In the genomic region with DNA sequence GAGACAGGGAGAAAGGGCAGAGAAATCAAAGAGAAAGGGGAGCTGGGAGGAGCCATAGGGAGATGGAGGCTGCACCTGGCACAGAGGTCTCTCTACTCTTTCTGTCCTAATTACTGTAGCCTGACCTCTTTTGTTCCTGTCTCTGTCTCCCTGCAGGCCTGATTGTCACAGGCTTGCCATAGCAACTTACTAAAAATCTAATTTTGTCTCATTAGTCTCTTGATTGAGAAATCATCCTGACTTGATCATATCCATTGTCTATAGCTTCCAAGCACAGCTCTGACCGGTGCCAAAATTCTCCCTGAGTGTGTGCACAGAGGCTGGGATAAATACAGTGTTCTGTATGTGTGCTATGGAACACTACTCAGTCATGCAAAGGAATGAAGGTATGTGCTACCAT, we compare ENCODE assay signal across 12 mouse cellular contexts. TPM values are rescaled to one million over a fixed set of nuclear protein-coding genes. Genes with fewer than 3 reads are reported as not detected.
DNase-seq lines count a peak whose midpoint lies in the region; ATAC-seq lines count a peak whose summit lies in the region.
"Had no signal": no experiment of that assay in that cellular context is flagged by ENCODE, and none has a peak within 500 bp of the region (broad histone marks: within the 10 kb centered on the region; RNA-seq: fewer than 3 reads in every experiment).

No protein-coding gene starts in this region.

- H3K4me3 ChIP-seq in forebrain, embryonic 10.5 days: no peak overlapping the region
- no peak overlapping the region for H3K4me3 ChIP-seq in forebrain, embryonic 16.5 days (replicated peaks; ENCODE audit: low read length)
- no peak overlapping the region for H3K4me3 ChIP-seq in forebrain, embryonic 15.5 days
- no peak overlapping the region for H3K4me3 ChIP-seq in midbrain, embryonic 14.5 days (replicated peaks; ENCODE audit: low read depth, low read length)
- H3K4me3 ChIP-seq: intestine, embryonic 15.5 days; limb, embryonic 15.5 days had no signal

- H3K4me1 ChIP-seq in forebrain, embryonic 10.5 days: peaks cover 17% of the 10 kb centered on the region
- H3K4me1 ChIP-seq in forebrain, embryonic 16.5 days (replicated peaks; ENCODE audit: control insufficient read depth, insufficient read depth, low read length): peaks cover 6% of the 10 kb centered on the region; the same call in 1 of the 2 replicates
- H3K4me1 ChIP-seq in forebrain, embryonic 15.5 days: peaks cover 12% of the 10 kb centered on the region
- H3K4me1 ChIP-seq in midbrain, embryonic 14.5 days (ENCODE audit: control insufficient read depth, insufficient read depth, low read length): 0 out of 2 replicates have a peak, but pooled peaks cover 4% of the 10 kb centered on the region
- H3K4me1 ChIP-seq: intestine, embryonic 15.5 days had no signal

- no peaks in the 10 kb centered on the region for H3K9me3 ChIP-seq in forebrain, embryonic 10.5 days
- no peaks in the 10 kb centered on the region for H3K9me3 ChIP-seq in forebrain, embryonic 16.5 days (ENCODE audit: control insufficient read depth, low read length)
- no peaks in the 10 kb centered on the region for H3K9me3 ChIP-seq in forebrain, embryonic 15.5 days
- no peaks in the 10 kb centered on the region for H3K9me3 ChIP-seq in midbrain, embryonic 14.5 days (ENCODE audit: control insufficient read depth, low read length)
- H3K9me3 ChIP-seq: intestine, embryonic 15.5 days; limb, embryonic 15.5 days had no signal

- no peak for ATAC-seq in forebrain, embryonic 16.5 days
- no peak for ATAC-seq in forebrain, embryonic 15.5 days (replicated peaks)
- no peak for ATAC-seq in midbrain, embryonic 14.5 days (ENCODE audit: low FRiP score, low TSS enrichment)

- no peaks in the 10 kb centered on the region for H3K36me3 ChIP-seq in forebrain, embryonic 10.5 days (replicated peaks)
- no peaks in the 10 kb centered on the region for H3K36me3 ChIP-seq in forebrain, embryonic 16.5 days (ENCODE audit: control insufficient read depth, insufficient read depth)
- H3K36me3 ChIP-seq in forebrain, embryonic 15.5 days: no peaks in the 10 kb centered on the region
- no peaks in the 10 kb centered on the region for H3K36me3 ChIP-seq in midbrain, embryonic 14.5 days (ENCODE audit: control insufficient read depth, insufficient read depth, low read length)
- H3K36me3 ChIP-seq: intestine, embryonic 15.5 days; limb, embryonic 15.5 days had no signal

- no peaks in the 10 kb centered on the region for H3K27me3 ChIP-seq in forebrain, embryonic 10.5 days (ENCODE audit: poor library complexity, severe bottlenecking)
- no peaks in the 10 kb centered on the region for H3K27me3 ChIP-seq in forebrain, embryonic 16.5 days (replicated peaks; ENCODE audit: control insufficient read depth, insufficient read depth, low read length)
- H3K27me3 ChIP-seq in forebrain, embryonic 15.5 days: no peaks in the 10 kb centered on the region
- H3K27me3 ChIP-seq in midbrain, embryonic 14.5 days (ENCODE audit: control insufficient read depth, insufficient read depth, low read length): no peaks in the 10 kb centered on the region
- H3K27me3 ChIP-seq: intestine, embryonic 15.5 days; limb, embryonic 15.5 days had no signal

- no peak for DNase-seq in forebrain, embryonic 10.5 days (ENCODE audit: extremely low spot score, low spot score)
- peak; percentile 85 for DNase-seq in Muller cell, postnatal 12 days (ENCODE audit: inconsistent ontology term)
- no peak for DNase-seq in midbrain, embryonic 14.5 days
- DNase-seq in thymus, postnatal 36 days: no peak
- DNase-seq in right cerebral cortex, postnatal 4 days: no peak
- no peak for DNase-seq in testis, postnatal 10 days (ENCODE audit: low spot score)
- DNase-seq: lung, adult 2 months had no signal

- WGBS in forebrain, embryonic 10.5 days: 77% methylated on average over 1 of the region's 1 CpGs
- 28% methylated on average over 1 of the region's 1 CpGs for WGBS in forebrain, embryonic 16.5 days
- WGBS in forebrain, embryonic 15.5 days: 41% methylated on average over 1 of the region's 1 CpGs
- 37% methylated on average over 1 of the region's 1 CpGs for WGBS in midbrain, embryonic 14.5 days

- H3K27ac ChIP-seq in forebrain, embryonic 10.5 days: peak overlapping the region; percentile 65; the same call in 1 of the 2 replicates
- H3K27ac ChIP-seq in forebrain, embryonic 16.5 days (ENCODE audit: low read length): no peak overlapping the region
- peak overlapping the region; percentile 67 for H3K27ac ChIP-seq in forebrain, embryonic 15.5 days (replicated peaks)
- peak overlapping the region; percentile 71 for H3K27ac ChIP-seq in midbrain, embryonic 14.5 days (replicated peaks; ENCODE audit: low read depth, low read length)
- H3K27ac ChIP-seq: intestine, embryonic 15.5 days; limb, embryonic 15.5 days; macrophage had no signal

- no peak overlapping the region for H3K4me2 ChIP-seq in forebrain, embryonic 16.5 days (ENCODE audit: low read length)
- H3K4me2 ChIP-seq in forebrain, embryonic 15.5 days (replicated peaks): no peak overlapping the region
- H3K4me2 ChIP-seq in midbrain, embryonic 14.5 days (ENCODE audit: low read length): no peak overlapping the region
- H3K4me2 ChIP-seq: intestine, embryonic 15.5 days; limb, embryonic 15.5 days had no signal

- H3K9ac ChIP-seq in forebrain, embryonic 16.5 days (replicated peaks; ENCODE audit: low read depth, low read length): no peak overlapping the region
- no peak overlapping the region for H3K9ac ChIP-seq in forebrain, embryonic 15.5 days (replicated peaks)
- H3K9ac ChIP-seq in midbrain, embryonic 14.5 days (replicated peaks; ENCODE audit: low read length): no peak overlapping the region
- H3K9ac ChIP-seq: intestine, embryonic 15.5 days; limb, embryonic 15.5 days had no signal

RNA-seq across cellular contexts. Expression of a gene that starts 25.5 kb away (rescaled TPM):
- polyA plus RNA-seq in forebrain, embryonic 10.5 days (2016; fragmentation: Nextera tagmentation; extraction: Ambion mirVana): 1.5 and 2.1 TPM in 2 replicates
- 2.2 and 2.4 TPM in 2 replicates for polyA plus RNA-seq in forebrain, embryonic 16.5 days (2015; fragmentation: Nextera tagmentation; extraction: Ambion mirVana)
- 1.3 and 2.4 TPM in 2 replicates for polyA plus RNA-seq in forebrain, embryonic 15.5 days (2015; fragmentation: Nextera tagmentation; extraction: Ambion mirVana)
- 2.6 and 3.5 TPM in 2 replicates for polyA plus RNA-seq in midbrain, embryonic 14.5 days (2014; fragmentation: Nextera tagmentation; extraction: Ambion mirVana)
- polyA plus RNA-seq: macrophage had no signal
